Mouse (Mus musculus) MEL (cell line): ENCODE results near the gene Tbxas1.

Experiments
- CHD2 ChIP-seq: IDR thresholded peaks from 2 replicates; pipeline ENCODE4 v1.6.1; 2011; ENCODE audit warnings: low read length, improper control_type of control experiment
- CTCF ChIP-seq, 3 experiments: IDR thresholded peaks in 2 of 3; conservative IDR thresholded peaks in 1 of 3; 2 replicates each; pipeline ENCODE4 v1.5.1; 2011 to 2012; ENCODE audit warnings: low read length in 3 of 3, low read depth in 2 of 3, mild to moderate bottlenecking in 2 of 3, improper control_type of control experiment in 1 of 3, inconsistent platforms in 1 of 3, mixed read lengths in 1 of 3, moderate library complexity in 1 of 3; ENCODE audit not compliant: control insufficient read depth in 1 of 3, insufficient read depth in 1 of 3, poor library complexity in 1 of 3, severe bottlenecking in 1 of 3
- GATA1 ChIP-seq: IDR thresholded peaks from 2 replicates; pipeline ENCODE4 v1.6.1; 2011; ENCODE audit warnings: low read depth, low read length, improper control_type of control experiment
- KAT2A ChIP-seq: conservative IDR thresholded peaks from 2 replicates; pipeline ENCODE4 v1.6.1; 2012; ENCODE audit warnings: low read depth, low read length, improper control_type of control experiment, inconsistent platforms
- MAFK ChIP-seq: IDR thresholded peaks from 2 replicates; pipeline ENCODE4 v1.6.1; 2011; ENCODE audit warnings: low read depth, mild to moderate bottlenecking, low read length, improper control_type of control experiment, borderline replicate concordance
- MAX ChIP-seq: IDR thresholded peaks from 2 replicates; pipeline ENCODE4 v1.6.1; 2011; ENCODE audit warnings: low read length, improper control_type of control experiment
- NELFE ChIP-seq: IDR thresholded peaks from 2 replicates; pipeline ENCODE4 v1.6.1; 2011; ENCODE audit warnings: low read depth, low read length, improper control_type of control experiment
- POLR2A ChIP-seq, 2 experiments: IDR thresholded peaks; 2 replicates each; pipeline ENCODE4 v1.6.1; 2011 to 2012; ENCODE audit warnings: low read length in 2 of 2, mild to moderate bottlenecking in 2 of 2, control low read depth in 1 of 2, improper control_type of control experiment in 1 of 2, low read depth in 1 of 2, moderate library complexity in 1 of 2; ENCODE audit not compliant: control insufficient read depth in 1 of 2, insufficient read depth in 1 of 2, poor library complexity in 1 of 2
- UBTF ChIP-seq: IDR thresholded peaks from 2 replicates; pipeline ENCODE4 v1.6.1; 2012; ENCODE audit warnings: low read depth, mild to moderate bottlenecking, inconsistent platforms, low read length, improper control_type of control experiment, moderate library complexity, borderline replicate concordance; ENCODE audit not compliant: insufficient read depth
- USF1 ChIP-seq: IDR thresholded peaks from 2 replicates; pipeline ENCODE4 v1.6.1; 2014; ENCODE audit warnings: low read depth, mild to moderate bottlenecking, inconsistent platforms, low read length, improper control_type of control experiment, moderate library complexity
- USF2 ChIP-seq, 2 experiments: IDR thresholded peaks; 2 replicates each; pipeline ENCODE4 v1.6.1; 2011 to 2012; ENCODE audit warnings: improper control_type of control experiment in 2 of 2, low read length in 2 of 2, borderline replicate concordance in 1 of 2, inconsistent platforms in 1 of 2, low read depth in 1 of 2, mild to moderate bottlenecking in 1 of 2; ENCODE audit not compliant: insufficient read depth in 1 of 2

GRCm38 (mm10) chr6:38956641-38957040, 81.4 kb downstream of the Tbxas1 start:
- TF ChIP-seq CTCF (IDR thresholded peaks at IDR 0.05 in 2 of 3, conservative IDR thresholded peaks at IDR 0.05 in 1 of 3; ENCODE audit: control insufficient read depth in 1 of 3, insufficient read depth in 1 of 3, low read depth in 2 of 3, low read length in 3 of 3, poor library complexity in 1 of 3, severe bottlenecking in 1 of 3) (no peak), USF2 (IDR thresholded peaks at IDR 0.05; ENCODE audit: borderline replicate concordance in 1 of 2, insufficient read depth in 1 of 2, low read depth in 1 of 2, low read length in 2 of 2) (no peak), NELFE (no peak), CHD2 (no peak), USF1 (no peak), POLR2A (IDR thresholded peaks at IDR 0.05; ENCODE audit: control insufficient read depth in 1 of 2, insufficient read depth in 1 of 2, low read depth in 1 of 2, low read length in 2 of 2, poor library complexity in 1 of 2) (no peak), UBTF (no peak), GATA1 (no peak), MAFK (no peak), KAT2A (no peak), MAX (no peak)
